Mouse (Mus musculus): ENCODE results near the gene Ap1m2. TPM values are rescaled to one million over a fixed set of nuclear protein-coding genes. Genes with fewer than 3 reads are reported as not detected.

Ap1m2 gene
- polyA plus RNA-seq (2015; fragmentation: Nextera tagmentation; extraction: Ambion mirVana), result 67.7 and 74.2 TPM in 2 replicates

DNA sequence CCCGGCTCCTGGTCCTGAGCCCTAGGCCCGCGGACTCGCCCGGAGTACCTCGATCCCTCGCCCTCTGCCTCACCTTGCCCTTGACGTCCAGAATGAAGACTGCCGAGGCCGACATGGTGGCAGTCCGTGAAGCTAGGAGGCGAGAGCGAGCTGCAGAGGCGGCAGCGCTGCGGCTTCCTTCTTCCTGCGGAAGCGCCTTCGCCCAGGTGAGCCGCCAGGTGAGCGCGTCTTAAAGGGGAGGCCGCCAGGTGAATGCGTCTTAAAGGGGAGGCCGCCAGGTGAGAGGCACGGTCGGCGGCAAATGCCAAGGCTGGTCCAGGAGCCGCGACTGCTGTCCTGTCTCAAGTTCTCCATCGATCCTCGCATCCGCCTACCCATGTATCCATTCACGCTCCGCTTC is at the start of gene Ap1m2:
Ap1m2 (minus strand) TSS at position 204 of the 400 bp plus-strand sequence.
- H3K4me1 ChIP-seq, result peaks cover 2% of the 10 kb centered on the region; the same call in 1 of the 2 replicates
- peaks cover 12% of the 10 kb centered on the region for H3K27me3 ChIP-seq (replicated peaks)
- peak within 1 kb of the TSS; percentile 50 for H3K4me3 ChIP-seq (replicated peaks)
- H3K9ac ChIP-seq, result peak within 1 kb of the TSS; percentile 30; the same call in 1 of the 2 replicates
- peak within 1 kb of the TSS; percentile 45 for H3K4me2 ChIP-seq
- WGBS, result 8% methylated on average over 35 of the region's 35 CpGs
- no peaks in the 10 kb centered on the region for H3K9me3 ChIP-seq
- ATAC-seq (ENCODE audit: insufficient read depth, low FRiP score, low read depth), result peak; percentile 53; the same call in 1 of the 2 replicates
- H3K36me3 ChIP-seq, result no peaks in the 10 kb centered on the region
- 0 out of 2 replicates have a peak within 1 kb of the TSS, but pooled peaks have one; percentile 35 for H3K27ac ChIP-seq

DNA sequence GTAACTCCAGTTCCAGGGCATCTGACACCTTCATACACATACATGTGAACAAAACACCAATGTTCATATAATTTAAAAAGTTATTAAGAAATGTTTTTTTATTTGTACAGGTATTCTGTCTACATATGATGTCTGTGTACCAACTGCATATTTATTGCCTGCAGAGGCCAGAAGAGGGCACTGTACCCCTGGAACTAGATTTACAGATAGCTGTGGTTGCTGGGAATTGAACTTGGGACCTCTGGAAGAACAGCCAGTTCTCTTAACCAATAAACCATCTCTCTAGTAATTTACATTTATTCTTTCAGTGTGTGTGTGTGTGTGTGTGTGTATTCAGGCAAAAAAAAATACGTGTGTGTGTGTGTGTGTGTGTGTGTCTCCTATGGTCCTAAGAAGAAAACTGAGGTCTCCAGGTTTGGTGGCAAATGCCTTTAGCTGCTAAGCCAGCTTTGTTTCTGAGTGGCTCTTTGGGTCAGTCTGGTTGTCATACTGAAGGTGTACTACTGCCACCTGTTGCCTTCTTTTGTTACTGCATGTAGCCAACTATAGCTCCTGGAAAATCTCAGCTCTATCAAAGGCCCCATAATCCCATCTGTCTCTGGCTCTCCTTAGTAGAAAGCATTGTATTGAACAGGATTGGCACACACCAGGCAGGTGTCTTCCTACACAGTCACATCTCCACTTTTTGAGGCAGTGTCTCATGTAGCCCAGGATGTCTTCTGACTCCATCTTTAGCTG is 45.0 kb upstream of the Ap1m2 start:
- Histone ChIP-seq H3K4me1 (no peaks in the 10 kb centered on the region), H3K9me3 (no peaks in the 10 kb centered on the region), H3K36me3 (peaks cover 6% of the 10 kb centered on the region; the same call in 1 of the 2 replicates), H3K9ac (no peak overlapping the region), H3K4me3 (replicated peaks) (no peak overlapping the region), H3K27me3 (replicated peaks) (no peaks in the 10 kb centered on the region), H3K4me2 (no peak overlapping the region), H3K27ac (no peak overlapping the region)
- peak; percentile 13; the same call in 1 of the 2 replicates for ATAC-seq (ENCODE audit: insufficient read depth, low FRiP score, low read depth)
- 0% methylated on average over 1 of the region's 1 CpGs for WGBS

DNA sequence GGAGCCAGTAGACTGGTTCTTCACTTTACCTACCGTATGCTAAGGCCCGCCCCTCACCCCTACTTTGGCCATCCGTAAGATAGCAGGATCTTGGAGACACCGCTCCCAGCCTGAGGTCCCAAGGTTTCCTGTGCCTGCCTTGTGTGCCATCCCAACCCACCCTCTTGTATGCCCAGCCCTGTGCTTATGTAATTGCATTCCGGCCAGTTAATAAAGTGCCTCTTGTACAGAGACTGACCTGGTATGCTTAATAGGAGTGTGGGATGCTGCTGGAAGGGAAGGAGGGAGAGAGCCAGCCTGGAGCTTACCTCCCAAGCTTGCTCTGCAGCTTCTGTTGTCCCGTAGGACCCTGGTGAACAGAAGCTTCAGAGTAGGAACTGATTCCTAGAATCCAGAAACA is 42.7 kb upstream of the Ap1m2 start:
- H3K9me3 ChIP-seq, result no peaks in the 10 kb centered on the region
- no peak overlapping the region for H3K4me3 ChIP-seq (replicated peaks)
- H3K4me2 ChIP-seq, result no peak overlapping the region
- peaks cover 14% of the 10 kb centered on the region; the same call in 1 of the 2 replicates for H3K36me3 ChIP-seq
- H3K9ac ChIP-seq, result no peak overlapping the region
- no peak for ATAC-seq (ENCODE audit: insufficient read depth, low FRiP score, low read depth)
- H3K27ac ChIP-seq, result no peak overlapping the region
- no peaks in the 10 kb centered on the region for H3K27me3 ChIP-seq (replicated peaks)
- 83% methylated on average over 6 of the region's 6 CpGs for WGBS
- H3K4me1 ChIP-seq, result no peaks in the 10 kb centered on the region

DNA sequence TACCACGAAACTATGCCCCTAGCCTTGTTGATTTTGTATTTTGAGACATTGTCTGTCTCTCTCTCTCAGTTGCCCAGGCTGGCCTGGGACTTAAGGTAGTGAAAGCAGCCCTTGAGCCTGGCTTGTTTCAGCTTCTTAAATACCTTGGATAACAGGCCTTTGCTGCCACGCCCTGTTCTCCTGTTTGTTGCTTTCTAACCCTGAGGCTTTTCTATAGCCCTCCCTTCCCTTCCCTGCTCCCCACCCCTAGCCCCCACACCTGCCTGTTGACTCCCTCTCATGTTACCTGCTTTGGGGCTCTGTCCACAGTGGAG is 41.2 kb upstream of the Ap1m2 start:
- WGBS, result 59% methylated on average over 2 of the region's 2 CpGs
- H3K4me2 ChIP-seq, result no peak overlapping the region
- H3K36me3 ChIP-seq, result peaks cover 16% of the 10 kb centered on the region; the same call in 1 of the 2 replicates

DNA sequence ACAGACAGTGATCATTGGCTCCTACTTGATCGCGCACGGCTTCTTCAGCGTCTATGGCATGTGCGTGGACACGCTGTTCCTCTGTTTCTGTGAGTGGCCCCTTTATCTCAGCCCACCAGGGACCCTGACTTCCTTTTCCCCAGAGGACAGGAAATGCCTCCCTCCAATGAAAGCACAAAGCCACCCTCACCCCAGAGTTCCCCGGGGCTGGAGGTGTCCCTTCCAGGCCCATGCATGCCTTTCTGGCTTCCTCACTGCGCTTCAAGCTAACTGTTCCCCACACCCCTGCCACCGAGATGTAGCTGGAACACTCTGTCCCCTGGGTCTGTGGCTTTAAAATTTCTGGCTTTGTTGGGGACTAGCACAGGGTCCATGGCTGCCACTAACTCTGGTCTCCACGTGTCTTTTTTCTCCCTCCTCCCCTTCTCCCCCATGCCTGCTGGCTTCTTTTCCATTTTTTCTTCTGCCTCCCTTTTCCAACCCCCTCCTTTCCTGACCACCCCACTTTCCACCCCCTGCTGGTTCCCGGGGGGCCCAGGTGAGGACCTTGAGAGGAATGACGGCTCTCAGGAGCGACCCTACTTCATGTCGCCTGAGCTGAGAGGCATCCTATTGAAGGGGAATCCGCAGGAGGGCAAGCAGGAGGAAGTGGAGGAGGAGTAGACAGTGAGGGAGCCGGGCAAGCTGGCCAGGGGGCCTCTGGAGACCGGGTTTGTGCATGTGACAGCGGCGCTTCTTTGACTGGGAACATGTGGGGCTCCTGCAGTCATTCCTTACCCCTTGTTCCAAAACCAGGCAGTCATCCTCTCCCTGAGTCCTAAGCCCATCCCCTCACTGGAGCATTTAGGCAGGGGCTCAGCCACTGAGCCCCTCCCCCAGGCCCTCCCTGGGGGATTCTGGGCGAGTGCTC is 40.6 kb upstream of the Ap1m2 start:
- H3K9ac ChIP-seq, result no peak overlapping the region
- no peaks in the 10 kb centered on the region for H3K27me3 ChIP-seq (replicated peaks)
- H3K27ac ChIP-seq, result no peak overlapping the region
- H3K4me1 ChIP-seq, result no peaks in the 10 kb centered on the region
- H3K36me3 ChIP-seq, result peaks cover 20% of the 10 kb centered on the region; the same call in 1 of the 2 replicates
- H3K4me2 ChIP-seq, result no peak overlapping the region
- WGBS, result 43% methylated on average over 20 of the region's 20 CpGs
- H3K4me3 ChIP-seq (replicated peaks), result no peak overlapping the region
- no peak for ATAC-seq (ENCODE audit: insufficient read depth, low FRiP score, low read depth)
- no peaks in the 10 kb centered on the region for H3K9me3 ChIP-seq

More for the DNA sequence above, 41.2 kb upstream of the Ap1m2 start:
- no peaks in the 10 kb centered on the region for H3K9me3 ChIP-seq
- H3K27me3 ChIP-seq (replicated peaks), result no peaks in the 10 kb centered on the region
- H3K9ac ChIP-seq, result no peak overlapping the region
- no peak for ATAC-seq (ENCODE audit: insufficient read depth, low FRiP score, low read depth)
- H3K4me1 ChIP-seq, result no peaks in the 10 kb centered on the region
- no peak overlapping the region for H3K27ac ChIP-seq
- no peak overlapping the region for H3K4me3 ChIP-seq (replicated peaks)

DNA sequence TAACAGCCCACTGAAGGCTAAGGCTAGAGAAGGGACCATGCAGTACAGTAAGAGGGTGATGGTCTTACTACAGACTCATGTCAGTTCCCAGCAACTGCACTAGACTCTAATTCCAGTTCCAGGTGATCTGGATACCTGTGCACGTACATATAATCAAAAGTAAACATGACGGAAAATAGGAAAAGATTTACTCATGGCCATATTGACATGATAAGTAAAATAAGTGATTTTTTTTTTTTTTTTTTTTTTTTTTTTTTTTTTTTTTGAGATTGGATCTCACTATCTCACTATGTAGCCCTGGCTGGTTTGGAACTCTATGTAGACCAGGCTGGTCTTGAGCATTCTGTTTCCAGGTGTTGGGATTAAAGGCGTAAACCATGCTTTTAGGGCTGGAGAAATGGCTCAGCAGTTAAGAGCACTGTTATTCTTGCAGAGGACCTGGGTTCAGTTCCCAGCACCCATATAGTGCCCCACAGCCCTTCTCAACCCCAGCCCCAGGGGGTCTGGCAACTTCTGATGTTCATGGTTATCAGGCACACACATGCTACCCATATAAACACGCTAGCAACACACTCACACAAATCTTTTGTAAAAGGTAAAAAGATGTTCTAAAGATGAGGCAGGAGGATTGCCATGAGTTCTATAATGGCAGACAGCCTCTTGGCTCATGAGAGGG is 39.7 kb upstream of the Ap1m2 start:
- ATAC-seq (ENCODE audit: insufficient read depth, low FRiP score, low read depth), result no peak
- H3K4me2 ChIP-seq, result no peak overlapping the region
- H3K27me3 ChIP-seq (replicated peaks), result no peaks in the 10 kb centered on the region
- WGBS, result 83% methylated on average over 4 of the region's 4 CpGs
- no peak overlapping the region for H3K9ac ChIP-seq
- H3K4me1 ChIP-seq, result no peaks in the 10 kb centered on the region
- H3K36me3 ChIP-seq, result peaks cover 21% of the 10 kb centered on the region; the same call in 1 of the 2 replicates
- no peaks in the 10 kb centered on the region for H3K9me3 ChIP-seq
- no peak overlapping the region for H3K27ac ChIP-seq
- H3K4me3 ChIP-seq (replicated peaks), result no peak overlapping the region

DNA sequence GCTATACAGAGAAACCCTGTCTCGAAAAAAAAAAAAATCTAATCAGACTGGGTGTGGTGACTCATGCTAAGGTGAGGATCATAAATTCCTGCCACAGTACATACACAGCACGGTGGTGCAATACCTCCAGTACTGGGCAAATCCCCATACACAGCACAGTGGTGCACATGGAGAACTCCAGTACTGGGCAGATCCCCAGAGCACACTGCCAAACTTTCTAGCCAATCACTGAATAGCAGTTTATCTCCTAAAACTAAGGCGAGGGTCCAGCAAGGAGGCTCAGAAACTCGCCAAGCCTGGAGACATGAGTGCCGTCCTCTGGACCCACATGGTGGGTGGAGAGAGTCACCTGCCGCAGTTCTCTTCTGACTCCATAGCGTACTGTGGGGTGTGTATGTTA is 39.0 kb upstream of the Ap1m2 start:
- no peaks in the 10 kb centered on the region for H3K27me3 ChIP-seq (replicated peaks)
- WGBS, result 80% methylated on average over 7 of the region's 7 CpGs
- H3K4me1 ChIP-seq, result no peaks in the 10 kb centered on the region
- no peaks in the 10 kb centered on the region for H3K9me3 ChIP-seq
- no peak overlapping the region for H3K4me2 ChIP-seq
- H3K36me3 ChIP-seq, result peaks cover 21% of the 10 kb centered on the region; the same call in 1 of the 2 replicates
- no peak overlapping the region for H3K4me3 ChIP-seq (replicated peaks)
- peak; percentile 70; the same call in 1 of the 2 replicates for ATAC-seq (ENCODE audit: insufficient read depth, low FRiP score, low read depth)
- H3K9ac ChIP-seq, result no peak overlapping the region
- no peak overlapping the region for H3K27ac ChIP-seq

DNA sequence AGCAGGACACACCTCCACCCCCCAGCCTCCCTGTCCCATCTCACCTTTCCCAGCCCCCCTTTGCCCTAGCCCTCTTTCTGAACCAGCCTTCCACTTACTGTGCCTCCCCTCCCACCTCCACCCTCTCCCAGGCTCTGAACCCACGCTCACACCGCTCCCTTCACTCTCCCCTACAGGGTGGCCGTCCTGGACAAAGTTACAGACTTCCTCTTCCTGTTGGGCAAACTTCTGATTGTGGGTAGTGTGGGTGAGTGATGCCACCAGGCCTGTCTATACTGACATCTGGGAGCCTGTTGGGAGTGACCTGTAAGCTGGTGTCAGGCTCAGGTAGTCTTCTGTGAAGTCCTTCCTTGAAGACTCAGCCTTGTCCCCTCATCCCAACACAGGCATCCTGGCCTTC is 36.0 kb upstream of the Ap1m2 start:
- Histone ChIP-seq H3K36me3 (peaks cover 17% of the 10 kb centered on the region; the same call in 1 of the 2 replicates), H3K4me1 (no peaks in the 10 kb centered on the region)

DNA sequence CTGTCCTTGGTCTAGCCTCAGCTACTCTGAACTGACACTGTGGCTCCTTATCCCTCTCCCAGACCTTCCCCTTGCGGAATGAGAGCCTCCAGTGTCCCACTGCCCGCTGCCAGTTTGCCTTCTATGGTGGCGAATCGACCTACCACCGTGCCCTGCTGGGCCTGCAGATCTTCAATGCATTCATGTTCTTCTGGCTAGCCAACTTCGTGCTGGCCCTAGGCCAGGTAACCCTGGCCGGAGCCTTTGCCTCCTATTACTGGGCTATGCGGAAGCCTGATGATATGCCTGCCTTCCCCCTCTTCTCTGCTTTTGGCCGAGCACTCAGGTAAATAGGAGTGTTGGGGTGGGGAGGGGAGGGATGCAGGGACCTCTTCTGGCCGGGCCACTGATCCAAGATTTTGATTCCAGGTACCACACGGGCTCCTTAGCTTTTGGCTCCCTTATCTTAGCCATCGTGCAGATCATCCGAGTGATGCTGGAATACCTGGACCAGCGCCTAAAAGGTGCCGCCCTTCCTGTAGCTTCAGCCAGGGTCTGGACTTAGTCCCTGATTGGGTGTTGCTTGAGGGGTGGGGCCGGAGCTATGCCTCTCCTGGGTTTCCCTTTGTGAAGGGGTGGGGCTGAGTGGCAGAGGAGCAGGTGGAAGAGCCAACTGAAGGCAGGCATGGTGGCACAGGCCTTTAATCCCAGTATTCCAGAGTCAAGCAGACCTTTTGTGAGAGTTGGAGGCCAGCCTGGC is 34.7 kb upstream of the Ap1m2 start:
- no peaks in the 10 kb centered on the region for H3K4me1 ChIP-seq
- H3K4me3 ChIP-seq (replicated peaks), result no peak overlapping the region
- 76% methylated on average over 16 of the region's 16 CpGs for WGBS
- H3K36me3 ChIP-seq, result peaks cover 24% of the 10 kb centered on the region; the same call in 1 of the 2 replicates
- no peak for ATAC-seq (ENCODE audit: insufficient read depth, low FRiP score, low read depth)
- H3K9ac ChIP-seq, result no peak overlapping the region
- H3K9me3 ChIP-seq, result no peaks in the 10 kb centered on the region
- no peak overlapping the region for H3K4me2 ChIP-seq
- no peak overlapping the region for H3K27ac ChIP-seq
- H3K27me3 ChIP-seq (replicated peaks), result no peaks in the 10 kb centered on the region

More for the DNA sequence above, 36.0 kb upstream of the Ap1m2 start:
- Histone ChIP-seq H3K4me2 (no peak overlapping the region), H3K9ac (no peak overlapping the region), H3K9me3 (no peaks in the 10 kb centered on the region), H3K27me3 (replicated peaks) (no peaks in the 10 kb centered on the region), H3K27ac (no peak overlapping the region), H3K4me3 (replicated peaks) (no peak overlapping the region)
- no peak for ATAC-seq (ENCODE audit: insufficient read depth, low FRiP score, low read depth)
- 89% methylated on average over 3 of the region's 3 CpGs for WGBS

DNA sequence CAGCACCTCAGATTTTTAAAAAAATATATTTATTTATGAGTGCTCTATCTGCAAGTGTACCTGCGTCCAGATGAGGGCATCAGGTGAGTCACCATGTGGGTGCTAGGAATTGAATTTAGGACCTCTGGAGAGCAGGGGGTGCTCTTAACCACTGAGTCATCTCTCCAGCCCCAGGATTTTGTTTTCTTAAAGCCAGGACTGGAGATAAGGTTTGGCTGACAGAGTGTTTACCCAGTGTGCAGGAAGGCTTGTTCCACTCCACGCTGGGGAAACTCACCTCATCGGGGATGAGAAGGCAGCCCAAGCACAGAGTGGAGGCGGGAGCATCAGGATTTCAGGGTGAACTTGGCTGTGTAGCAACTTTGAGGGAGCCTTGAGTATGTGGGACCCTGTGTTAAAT is 28.3 kb upstream of the Ap1m2 start:
- no peaks in the 10 kb centered on the region for H3K9me3 ChIP-seq
- H3K4me2 ChIP-seq, result no peak overlapping the region
- no peak overlapping the region for H3K9ac ChIP-seq
- H3K27me3 ChIP-seq (replicated peaks), result no peaks in the 10 kb centered on the region
- peaks cover 8% of the 10 kb centered on the region for H3K4me1 ChIP-seq
- WGBS, result 55% methylated on average over 4 of the region's 4 CpGs
- ATAC-seq (ENCODE audit: insufficient read depth, low FRiP score, low read depth), result peak; percentile 54; the same call in 1 of the 2 replicates
- no peak overlapping the region for H3K4me3 ChIP-seq (replicated peaks)
- peaks cover 11% of the 10 kb centered on the region; the same call in 1 of the 2 replicates for H3K36me3 ChIP-seq
- peak overlapping the region; percentile 28; the same call in 1 of the 2 replicates for H3K27ac ChIP-seq

DNA sequence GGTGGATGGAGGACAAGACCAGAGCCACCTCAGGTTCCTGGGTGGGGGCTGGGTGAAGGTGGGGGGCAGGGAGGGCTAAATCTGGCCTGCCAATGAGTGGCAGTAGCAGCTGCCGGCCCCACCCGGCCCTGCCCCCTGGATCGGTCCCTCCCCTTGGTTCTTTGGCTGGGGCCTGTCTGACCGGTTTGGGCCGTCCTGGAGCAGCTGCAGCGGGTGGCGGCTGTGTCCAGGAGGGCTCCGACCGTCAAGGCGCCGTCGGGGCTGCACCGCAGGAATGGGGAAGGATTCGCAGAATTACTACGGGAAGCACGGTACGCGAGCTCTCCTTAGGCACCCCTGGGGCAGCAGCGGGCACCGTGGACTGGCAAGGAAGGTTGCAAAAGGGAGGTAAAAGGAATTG is 25.5 kb upstream of the Ap1m2 start:
- WGBS, result 29% methylated on average over 20 of the region's 20 CpGs

More for the DNA sequence above, 25.5 kb upstream of the Ap1m2 start:
- Histone ChIP-seq H3K27ac (peak overlapping the region; percentile 64), H3K4me1 (peaks cover 12% of the 10 kb centered on the region), H3K36me3 (peaks cover 6% of the 10 kb centered on the region; the same call in 1 of the 2 replicates), H3K27me3 (replicated peaks) (no peaks in the 10 kb centered on the region), H3K9ac (no peak overlapping the region; the same call in 1 of the 2 replicates), H3K9me3 (no peaks in the 10 kb centered on the region), H3K4me3 (replicated peaks) (peak overlapping the region; percentile 40), H3K4me2 (peak overlapping the region; percentile 46)
- peak; percentile 90 for ATAC-seq (ENCODE audit: insufficient read depth, low FRiP score, low read depth)

Measured in stomach, embryonic 15.5 days (tissue).